Mouse (Mus musculus) bone marrow, adult 2 months (tissue): Measurements from ENCODE around the gene Ube2d2b.

Experiments used
- CTCF ChIP-seq: fragments of 200-500 bp; IDR thresholded peaks from 2 replicates; pipeline ENCODE4 v1.5.1; 2011; ENCODE audit warnings: low read length, control low read depth; ENCODE audit not compliant: control insufficient read depth, insufficient read depth
- POLR2A ChIP-seq: fragments of 200-500 bp; IDR thresholded peaks from 2 replicates; pipeline ENCODE4 v1.6.1; 2011; ENCODE audit warnings: low read depth, mild to moderate bottlenecking, control low read depth, low read length, borderline replicate concordance; ENCODE audit not compliant: control insufficient read depth

DNA sequence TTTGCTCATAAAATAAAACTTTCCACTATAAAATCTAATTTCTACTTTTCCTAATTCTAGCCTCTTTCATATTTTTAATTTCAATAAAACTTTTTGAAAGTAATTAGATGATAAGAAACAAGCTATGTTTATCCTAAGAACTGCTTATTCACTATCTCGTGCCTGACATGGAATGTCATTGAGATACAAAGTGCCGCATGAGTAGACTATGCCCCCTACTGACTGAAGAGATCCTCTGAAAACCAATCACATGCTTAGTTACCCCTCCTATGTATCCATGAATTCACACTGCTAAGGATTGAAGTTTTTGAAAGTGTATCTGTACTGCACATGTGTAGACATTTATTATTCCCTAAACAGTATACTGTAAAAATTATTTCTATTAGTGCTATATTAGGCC lies 36.0 kb upstream of the Ube2d2b start:
- TF ChIP-seq CTCF (0 out of 2 replicates have a peak, but pooled peaks have one; percentile 5), POLR2A (no peak)
